Mouse (Mus musculus) thymus, postnatal 14 days (tissue): ENCODE results near the gene Hdac9.

Experiments used
- DNase-seq: peaks from one replicate; pipeline ENCODE4 v3.0.0; 2021

Gene Hdac9

GRCm38 (mm10) chr12:34688941-34689340 is 228.0 kb downstream of the Hdac9 start:
- DNase-seq, result no peak

GRCm38 (mm10) chr12:34683375-34683774 is 233.5 kb downstream of the Hdac9 start:
- DNase-seq, result no peak

GRCm38 (mm10) chr12:34682657-34683056 is 234.2 kb downstream of the Hdac9 start:
- DNase-seq, result no peak

- no peak for DNase-seq
Observed at GRCm38 (mm10) chr12:34680576-34680975, 236.3 kb downstream of the Hdac9 start.

GRCm38 (mm10) chr12:34677110-34677509 is 239.8 kb downstream of the Hdac9 start:
- DNase-seq, result no peak

GRCm38 (mm10) chr12:34674235-34674634 is 242.7 kb downstream of the Hdac9 start:
- DNase-seq, result no peak

GRCm38 (mm10) chr12:34673539-34673938 is 243.4 kb downstream of the Hdac9 start:
- no peak for DNase-seq

GRCm38 (mm10) chr12:34664758-34665157 is 252.1 kb downstream of the Hdac9 start:
- peak; percentile 67 for DNase-seq

GRCm38 (mm10) chr12:34661378-34661777 is 255.5 kb downstream of the Hdac9 start:
- DNase-seq, result no peak

GRCm38 (mm10) chr12:34660027-34660426 is 256.9 kb downstream of the Hdac9 start:
- DNase-seq, result no peak

GRCm38 (mm10) chr12:34658568-34658967 is 258.3 kb downstream of the Hdac9 start:
- DNase-seq, result no peak

GRCm38 (mm10) chr12:34658119-34658518 is 258.8 kb downstream of the Hdac9 start:
- no peak for DNase-seq

- DNase-seq, result no peak
Observed at GRCm38 (mm10) chr12:34653615-34654014, 263.3 kb downstream of the Hdac9 start.

GRCm38 (mm10) chr12:34648753-34649152 is 268.1 kb downstream of the Hdac9 start:
- DNase-seq, result no peak

- no peak for DNase-seq
Observed at GRCm38 (mm10) chr12:34641705-34642259, 275.1 kb downstream of the Hdac9 start.

GRCm38 (mm10) chr12:34637238-34638124 is 279.4 kb downstream of the Hdac9 start:
- no peak for DNase-seq

GRCm38 (mm10) chr12:34619101-34619500 is 297.8 kb downstream of the Hdac9 start:
- no peak for DNase-seq

GRCm38 (mm10) chr12:34618321-34618720 is 298.6 kb downstream of the Hdac9 start:
- DNase-seq, result no peak

GRCm38 (mm10) chr12:34617836-34618235 is 299.1 kb downstream of the Hdac9 start:
- DNase-seq, result no peak

GRCm38 (mm10) chr12:34614796-34615195 is 302.1 kb downstream of the Hdac9 start:
- DNase-seq, result no peak

GRCm38 (mm10) chr12:34612511-34612910 is 304.4 kb downstream of the Hdac9 start:
- DNase-seq, result no peak

- DNase-seq, result no peak
Observed at GRCm38 (mm10) chr12:34604521-34604920, 312.4 kb downstream of the Hdac9 start.

- no peak for DNase-seq
Observed at GRCm38 (mm10) chr12:34594167-34594793, 322.6 kb downstream of the Hdac9 start.

GRCm38 (mm10) chr12:34587171-34587570 is 329.7 kb downstream of the Hdac9 start:
- DNase-seq, result no peak
